Mouse (Mus musculus) MEL (cell line): Measurements from ENCODE around the gene Ror1.

Experiments
- CHD2 ChIP-seq: IDR thresholded peaks from 2 replicates; pipeline ENCODE4 v1.6.1; 2011; ENCODE audit warnings: low read length, improper control_type of control experiment
- CTCF ChIP-seq, 3 experiments: IDR thresholded peaks in 2 of 3; conservative IDR thresholded peaks in 1 of 3; 2 replicates each; pipeline ENCODE4 v1.5.1; 2011 to 2012; ENCODE audit warnings: low read length in 3 of 3, low read depth in 2 of 3, mild to moderate bottlenecking in 2 of 3, improper control_type of control experiment in 1 of 3, inconsistent platforms in 1 of 3, mixed read lengths in 1 of 3, moderate library complexity in 1 of 3; ENCODE audit not compliant: control insufficient read depth in 1 of 3, insufficient read depth in 1 of 3, poor library complexity in 1 of 3, severe bottlenecking in 1 of 3
- HCFC1 ChIP-seq: IDR thresholded peaks from 2 replicates; pipeline ENCODE4 v1.6.1; 2012; ENCODE audit warnings: low read depth, mild to moderate bottlenecking, inconsistent platforms, low read length, improper control_type of control experiment, moderate library complexity
- JUND ChIP-seq: IDR thresholded peaks from 2 replicates; pipeline ENCODE4 v1.6.1; 2011; ENCODE audit warnings: low read depth, mild to moderate bottlenecking, improper control_type of control experiment, low read length
- MXI1 ChIP-seq: IDR thresholded peaks from 2 replicates; pipeline ENCODE4 v1.6.1; 2011; ENCODE audit warnings: mild to moderate bottlenecking, low read depth, low read length, improper control_type of control experiment
- POLR2A ChIP-seq, 2 experiments: IDR thresholded peaks; 2 replicates each; pipeline ENCODE4 v1.6.1; 2011 to 2012; ENCODE audit warnings: low read length in 2 of 2, mild to moderate bottlenecking in 2 of 2, control low read depth in 1 of 2, improper control_type of control experiment in 1 of 2, low read depth in 1 of 2, moderate library complexity in 1 of 2; ENCODE audit not compliant: control insufficient read depth in 1 of 2, insufficient read depth in 1 of 2, poor library complexity in 1 of 2
- POLR2AphosphoS5 ChIP-seq: IDR thresholded peaks from 2 replicates; pipeline ENCODE4 v1.6.1; 2012; ENCODE audit warnings: low read depth, borderline replicate concordance, mild to moderate bottlenecking, inconsistent platforms, low read length, moderate library complexity, mixed read lengths
- ZNF384 ChIP-seq: IDR thresholded peaks from 2 replicates; pipeline ENCODE4 v1.6.1; 2012; ENCODE audit warnings: low read depth, mild to moderate bottlenecking, inconsistent platforms, low read length, improper control_type of control experiment

DNA sequence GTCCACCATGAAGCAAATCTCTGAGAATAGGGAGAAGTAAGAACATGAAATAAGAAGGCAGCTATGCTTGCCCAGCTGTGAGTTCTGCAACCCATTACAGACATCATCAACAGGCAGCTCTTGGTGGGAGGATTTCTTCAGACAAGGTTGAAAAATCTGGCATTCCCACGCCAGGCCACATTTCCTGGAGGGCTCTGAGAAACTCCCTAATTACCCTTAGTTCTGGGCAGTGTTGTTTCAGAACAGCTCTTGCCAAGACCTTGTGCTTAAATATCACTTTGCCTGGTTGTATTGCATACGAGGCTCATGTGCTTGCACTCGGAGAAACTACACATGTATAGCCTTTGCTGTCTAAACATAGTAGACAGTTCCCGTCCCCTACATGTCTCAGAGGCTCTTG, 211.8 kb downstream of the Ror1 start:
- no peak for TF ChIP-seq MXI1
- TF ChIP-seq HCFC1: no peak
- TF ChIP-seq CHD2: no peak
- TF ChIP-seq ZNF384: no peak
- TF ChIP-seq CTCF (IDR thresholded peaks at IDR 0.05 in 2 of 3, conservative IDR thresholded peaks at IDR 0.05 in 1 of 3; ENCODE audit: control insufficient read depth in 1 of 3, insufficient read depth in 1 of 3, low read depth in 2 of 3, low read length in 3 of 3, poor library complexity in 1 of 3, severe bottlenecking in 1 of 3): no peak
- TF ChIP-seq POLR2A (IDR thresholded peaks at IDR 0.05; ENCODE audit: control insufficient read depth in 1 of 2, insufficient read depth in 1 of 2, low read depth in 1 of 2, low read length in 2 of 2, poor library complexity in 1 of 2): no peak
- TF ChIP-seq JUND: no peak
- TF ChIP-seq POLR2AphosphoS5: no peak
